Mouse (Mus musculus): ENCODE measurements around the gene Ms4a18.

GRCm38 (mm10) chr19:11053277-11053676 lies 35.4 kb upstream of the Ms4a18 start:
- no peak for TF ChIP-seq POLR2A (IDR thresholded peaks at IDR 0.05; ENCODE audit: borderline replicate concordance, extremely low read depth, low read depth, low read length)
- TF ChIP-seq CTCF (IDR thresholded peaks at IDR 0.05; ENCODE audit: insufficient read depth, low read length), result no peak

Measured in lung, adult 2 months (tissue).